Mouse (Mus musculus) olfactory bulb, adult 2 months (tissue): ENCODE data around the gene Scgb1b30.
"Not testable (repeated sequence)": the region's sequence is repeated elsewhere in the genome, so short reads cannot be mapped to it uniquely, and the experiment has no call there.

Experiments
- CTCF ChIP-seq: fragments of 200-500 bp; IDR thresholded peaks from 2 replicates; pipeline ENCODE4 v1.5.1; 2012; ENCODE audit warnings: low read depth, mild to moderate bottlenecking, low read length, moderate library complexity; ENCODE audit not compliant: insufficient read depth
- POLR2A ChIP-seq: fragments of 200-500 bp; IDR thresholded peaks from 2 replicates; pipeline ENCODE4 v1.6.1; 2012; ENCODE audit warnings: mild to moderate bottlenecking, low read depth, low read length, moderate library complexity; ENCODE audit not compliant: insufficient read depth

DNA sequence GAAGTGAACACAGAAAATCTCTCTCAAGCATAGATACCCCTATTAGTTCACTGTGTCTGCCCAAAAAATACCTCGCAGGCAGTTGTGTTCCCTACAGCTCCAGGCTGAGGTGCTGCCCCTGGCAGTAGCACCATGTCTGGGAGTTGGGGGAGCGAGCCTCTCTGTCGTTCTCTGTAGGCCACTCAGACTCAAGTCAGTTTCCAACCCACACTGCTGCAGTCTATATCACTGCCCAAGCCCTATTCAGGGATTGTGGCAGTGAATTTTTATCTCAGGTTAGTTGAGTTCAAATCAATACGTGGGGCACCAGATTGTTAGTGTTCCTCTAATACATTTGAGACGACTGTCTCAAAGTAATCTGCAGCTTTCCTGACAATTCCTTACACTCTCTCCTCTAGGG lies 27.1 kb upstream of the Scgb1b30 start:
- not testable (repeated sequence) for TF ChIP-seq CTCF, POLR2A
